Mouse (Mus musculus) MEL (cell line): ENCODE measurements at regions not wholly inside any gene's neighbourhood (a gene's known extent, or its start where the extent isn't known, plus 50 kb on each side); places are given as distances from the start of the nearest gene placed in this dataset.

Experiments
- DNase-seq: peaks from one replicate; pipeline ENCODE4 v3.0.0; 2011; ENCODE audit warnings: low read depth, low spot score
- H3K27ac ChIP-seq: 2 replicates; pipeline ENCODE4 v1.5.1; 2012; ENCODE audit warnings: low read depth, mild to moderate bottlenecking, control low read depth, low read length, moderate library complexity; ENCODE audit not compliant: control insufficient read depth
- H3K27me3 ChIP-seq, 2 experiments: fragments of 150-350 bp in 1 of 2; sonication (generic) in 1 of 2; 2 replicates each; pipeline ENCODE4 v1.6.1; 2012; ENCODE audit warnings: low read length in 2 of 2, mild to moderate bottlenecking in 2 of 2, improper control_type of control experiment in 1 of 2, moderate library complexity in 1 of 2; ENCODE audit not compliant: insufficient read depth in 2 of 2, control insufficient read depth in 1 of 2
- H3K36me3 ChIP-seq, 2 experiments: 2 replicates each; pipeline ENCODE4 v1.6.1; 2012 to 2014; ENCODE audit warnings: low read length in 2 of 2, improper control_type of control experiment in 1 of 2, inconsistent platforms in 1 of 2, mild to moderate bottlenecking in 1 of 2; ENCODE audit not compliant: insufficient read depth in 2 of 2, control insufficient read depth in 1 of 2
- H3K4me1 ChIP-seq, 2 experiments: fragments of 150-350 bp in 1 of 2; sonication (generic) in 1 of 2; 2 replicates each; pipeline ENCODE4 v1.6.1; 2012; ENCODE audit warnings: low read length in 2 of 2, improper control_type of control experiment in 1 of 2, mild to moderate bottlenecking in 1 of 2; ENCODE audit not compliant: insufficient read depth in 2 of 2, control insufficient read depth in 1 of 2
- H3K4me3 ChIP-seq, 2 experiments: fragments of 150-350 bp in 1 of 2; sonication (generic) in 1 of 2; 2 replicates each; pipeline ENCODE4 v1.5.1; 2012; ENCODE audit warnings: low read depth in 2 of 2, low read length in 2 of 2, mild to moderate bottlenecking in 2 of 2, moderate library complexity in 2 of 2, control low read depth in 1 of 2, improper control_type of control experiment in 1 of 2; ENCODE audit not compliant: control insufficient read depth in 1 of 2, insufficient read depth in 1 of 2
- H3K79me2 ChIP-seq: 2 replicates; pipeline ENCODE4 v1.6.1; 2012; ENCODE audit warnings: mild to moderate bottlenecking, low read length, moderate library complexity; ENCODE audit not compliant: control insufficient read depth, poor library complexity, insufficient read depth
- H3K9ac ChIP-seq: 2 replicates; pipeline ENCODE4 v1.6.1; 2012; ENCODE audit warnings: low read depth, mild to moderate bottlenecking, control low read depth, low read length, moderate library complexity; ENCODE audit not compliant: control insufficient read depth, poor library complexity, severe bottlenecking
- H3K9me3 ChIP-seq: fragments of 150-350 bp; sonication (generic); replicated peaks from 2 replicates; pipeline ENCODE4 v1.6.1; 2012; ENCODE audit warnings: mild to moderate bottlenecking, low read length, improper control_type of control experiment, moderate library complexity; ENCODE audit not compliant: insufficient read depth
- BHLHE40 ChIP-seq: IDR thresholded peaks from 2 replicates; pipeline ENCODE4 v1.6.1; 2012; ENCODE audit warnings: low read depth, mild to moderate bottlenecking, inconsistent platforms, low read length, improper control_type of control experiment, borderline replicate concordance
- E2F4 ChIP-seq: IDR thresholded peaks from 2 replicates; pipeline ENCODE4 v1.6.1; 2011; ENCODE audit warnings: low read depth, low read length, improper control_type of control experiment, borderline replicate concordance
- ELF1 ChIP-seq: IDR thresholded peaks from 2 replicates; pipeline ENCODE4 v1.6.1; 2014; ENCODE audit warnings: low read depth, mild to moderate bottlenecking, inconsistent platforms, low read length, improper control_type of control experiment, moderate library complexity
- ETS1 ChIP-seq: IDR thresholded peaks from 2 replicates; pipeline ENCODE4 v1.6.1; 2012; ENCODE audit warnings: low read depth, mild to moderate bottlenecking, inconsistent platforms, low read length, improper control_type of control experiment, moderate library complexity
- GATA1 ChIP-seq: IDR thresholded peaks from 2 replicates; pipeline ENCODE4 v1.6.1; 2011; ENCODE audit warnings: low read depth, low read length, improper control_type of control experiment
- HCFC1 ChIP-seq: IDR thresholded peaks from 2 replicates; pipeline ENCODE4 v1.6.1; 2012; ENCODE audit warnings: low read depth, mild to moderate bottlenecking, inconsistent platforms, low read length, improper control_type of control experiment, moderate library complexity
- JUND ChIP-seq: IDR thresholded peaks from 2 replicates; pipeline ENCODE4 v1.6.1; 2011; ENCODE audit warnings: low read depth, mild to moderate bottlenecking, improper control_type of control experiment, low read length
- KAT2A ChIP-seq: conservative IDR thresholded peaks from 2 replicates; pipeline ENCODE4 v1.6.1; 2012; ENCODE audit warnings: low read depth, low read length, improper control_type of control experiment, inconsistent platforms
- MAFK ChIP-seq: IDR thresholded peaks from 2 replicates; pipeline ENCODE4 v1.6.1; 2011; ENCODE audit warnings: low read depth, mild to moderate bottlenecking, low read length, improper control_type of control experiment, borderline replicate concordance
- MAX ChIP-seq: IDR thresholded peaks from 2 replicates; pipeline ENCODE4 v1.6.1; 2011; ENCODE audit warnings: low read length, improper control_type of control experiment
- MAZ ChIP-seq: IDR thresholded peaks from 2 replicates; pipeline ENCODE4 v1.6.1; 2012; ENCODE audit warnings: low read depth, mild to moderate bottlenecking, inconsistent platforms, low read length, improper control_type of control experiment
- MXI1 ChIP-seq: IDR thresholded peaks from 2 replicates; pipeline ENCODE4 v1.6.1; 2011; ENCODE audit warnings: mild to moderate bottlenecking, low read depth, low read length, improper control_type of control experiment
- MYB ChIP-seq: IDR thresholded peaks from 2 replicates; pipeline ENCODE4 v1.6.1; 2011; ENCODE audit warnings: mild to moderate bottlenecking, low read depth, low read length, improper control_type of control experiment
- POLR2AphosphoS2 ChIP-seq: IDR thresholded peaks from 2 replicates; pipeline ENCODE4 v1.6.1; 2011; ENCODE audit warnings: low read length, improper control_type of control experiment
- RAD21 ChIP-seq: IDR thresholded peaks from 2 replicates; pipeline ENCODE4 v1.6.1; 2011; ENCODE audit warnings: mild to moderate bottlenecking, low read depth, low read length, improper control_type of control experiment
- SIN3A ChIP-seq: IDR thresholded peaks from 2 replicates; pipeline ENCODE4 v1.6.1; 2012; ENCODE audit warnings: low read length, improper control_type of control experiment, inconsistent platforms
- TAL1 ChIP-seq: IDR thresholded peaks from 2 replicates; pipeline ENCODE4 v1.6.1; 2012; ENCODE audit warnings: mild to moderate bottlenecking, inconsistent platforms, low read length, moderate library complexity, mixed read lengths
- USF1 ChIP-seq: IDR thresholded peaks from 2 replicates; pipeline ENCODE4 v1.6.1; 2014; ENCODE audit warnings: low read depth, mild to moderate bottlenecking, inconsistent platforms, low read length, improper control_type of control experiment, moderate library complexity
- ZNF384 ChIP-seq: IDR thresholded peaks from 2 replicates; pipeline ENCODE4 v1.6.1; 2012; ENCODE audit warnings: low read depth, mild to moderate bottlenecking, inconsistent platforms, low read length, improper control_type of control experiment

GRCm38 (mm10) chr13:112058218-112058617, 230.0 kb upstream of the Ankrd55 start:
- Histone ChIP-seq H3K27me3 (no peaks in the 10 kb centered on the region), H3K36me3 (no peaks in the 10 kb centered on the region), H3K79me2 (no peaks in the 10 kb centered on the region), H3K9me3 (no peaks in the 10 kb centered on the region), H3K9ac (no peak overlapping the region)
- TF ChIP-seq ZNF384 (no peak), E2F4 (no peak), HCFC1 (no peak), SIN3A (no peak), ETS1 (no peak), RAD21 (no peak), POLR2AphosphoS2 (no peak), ELF1 (no peak), USF1 (no peak)
- TF ChIP-seq, all 39 proteins: peak for 0
- no peak for DNase-seq
- Histone ChIP-seq H3K4me1 (no peaks in the 10 kb centered on the region), H3K27ac (no peak overlapping the region), H3K4me3 (no peak overlapping the region)

GRCm38 (mm10) chr13:112058771-112059170, 229.5 kb upstream of the Ankrd55 start:
- no peaks in the 10 kb centered on the region for H3K4me1 ChIP-seq
- no peaks in the 10 kb centered on the region for H3K27me3 ChIP-seq
- TF ChIP-seq MAZ (no peak), POLR2AphosphoS2 (no peak), GATA1 (no peak), MYB (no peak), MAX (no peak), KAT2A (no peak), ETS1 (no peak), MAFK (no peak), TAL1 (no peak), JUND (no peak), BHLHE40 (no peak), MXI1 (no peak)
- H3K9ac ChIP-seq = no peak overlapping the region
- no peak overlapping the region for H3K27ac ChIP-seq
- no peaks in the 10 kb centered on the region for H3K79me2 ChIP-seq
- H3K4me3 ChIP-seq = no peak overlapping the region
- H3K9me3 ChIP-seq = no peaks in the 10 kb centered on the region
- no peaks in the 10 kb centered on the region for H3K36me3 ChIP-seq
- DNase-seq = no peak
